Mouse (Mus musculus) lung, postnatal 0 days (tissue): ENCODE data around the gene Spopl.

Source experiments
- CTCF ChIP-seq: IDR thresholded peaks from 2 replicates; pipeline ENCODE4 v1.5.1; 2016; ENCODE audit warnings: antibody characterized with exemption, mild to moderate bottlenecking
- EP300 ChIP-seq: IDR thresholded peaks from 2 replicates; pipeline ENCODE4 v1.6.1; 2016; ENCODE audit warnings: antibody characterized with exemption, mild to moderate bottlenecking, control low read depth

- TF ChIP-seq CTCF (no peak), EP300 (no peak)
These were observed 20.7 kb downstream of the Spopl start for GRCm38 (mm10) chr2:23551235-23551634.
